In genomic region chr9:29750371-29751014, GRCm38 (mm10) we compare ENCODE assay signal across 7 mouse cellular contexts.
DNase-seq lines count a peak whose midpoint lies in the region; ATAC-seq and TF ChIP-seq lines count a peak whose summit lies in the region.

No protein-coding gene starts in this region.

- TF ChIP-seq POLR2A in cerebellum, adult 2 months (IDR thresholded peaks at IDR 0.05; ENCODE audit: borderline replicate concordance, insufficient read depth, low read length), result no peak

- no peaks in the 10 kb centered on the region for H3K27me3 ChIP-seq in cerebellum, adult 2 months (ENCODE audit: control insufficient read depth, insufficient read depth, low read length)
- H3K27me3 ChIP-seq in intestine, embryonic 15.5 days (replicated peaks), result no peaks in the 10 kb centered on the region
- peaks cover 4% of the 10 kb centered on the region; the same call in 1 of the 2 replicates for H3K27me3 ChIP-seq in limb, embryonic 12.5 days
- no peaks in the 10 kb centered on the region for H3K27me3 ChIP-seq in midbrain, embryonic 15.5 days (replicated peaks)

- no peak overlapping the region for H3K27ac ChIP-seq in cerebellum, adult 2 months (ENCODE audit: insufficient read depth, low read length)
- 0 out of 2 replicates have a peak overlapping the region, but pooled peaks have one; percentile 72 for H3K27ac ChIP-seq in intestine, embryonic 15.5 days
- no peak overlapping the region for H3K27ac ChIP-seq in limb, embryonic 12.5 days
- H3K27ac ChIP-seq in midbrain, embryonic 15.5 days, result no peak overlapping the region

- H3K9me3 ChIP-seq in intestine, embryonic 15.5 days, result no peaks in the 10 kb centered on the region
- no peaks in the 10 kb centered on the region for H3K9me3 ChIP-seq in limb, embryonic 12.5 days
- no peaks in the 10 kb centered on the region for H3K9me3 ChIP-seq in midbrain, embryonic 15.5 days

- H3K4me2 ChIP-seq in intestine, embryonic 15.5 days (replicated peaks), result peak overlapping the region; percentile 62
- peak overlapping the region; percentile 51 for H3K4me2 ChIP-seq in limb, embryonic 12.5 days
- H3K4me2 ChIP-seq in midbrain, embryonic 15.5 days, result peak overlapping the region; percentile 39

- 5% methylated on average over 15 of the region's 15 CpGs for WGBS in cerebellum, adult 2 months
- 19% methylated on average over 15 of the region's 15 CpGs for WGBS in intestine, embryonic 15.5 days
- WGBS in limb, embryonic 12.5 days, result 16% methylated on average over 15 of the region's 15 CpGs
- WGBS in midbrain, embryonic 15.5 days, result 17% methylated on average over 15 of the region's 15 CpGs

- no peak for TF ChIP-seq CTCF in cerebellum, adult 2 months (IDR thresholded peaks at IDR 0.05; ENCODE audit: borderline replicate concordance, insufficient read depth, low read depth, low read length)

- ATAC-seq in intestine, embryonic 15.5 days, result peak; percentile 67
- no peak for ATAC-seq in limb, embryonic 12.5 days (ENCODE audit: insufficient number of reproducible peaks, insufficient read depth, low FRiP score, low TSS enrichment, low read depth)
- ATAC-seq in midbrain, embryonic 15.5 days (replicated peaks), result no peak
- ATAC-seq in erythroblast, adult 5-6 weeks (replicated peaks; ENCODE audit: low FRiP score, poor library complexity, severe bottlenecking), result no peak

- H3K4me1 ChIP-seq in cerebellum, adult 2 months (ENCODE audit: control insufficient read depth, insufficient read depth, low read length), result no peaks in the 10 kb centered on the region; the same call in 1 of the 2 replicates
- H3K4me1 ChIP-seq in intestine, embryonic 15.5 days (replicated peaks), result peaks cover 4% of the 10 kb centered on the region
- peaks cover 8% of the 10 kb centered on the region; the same call in 1 of the 2 replicates for H3K4me1 ChIP-seq in limb, embryonic 12.5 days (replicated peaks)
- peaks cover 20% of the 10 kb centered on the region for H3K4me1 ChIP-seq in midbrain, embryonic 15.5 days

- no peaks in the 10 kb centered on the region for H3K36me3 ChIP-seq in intestine, embryonic 15.5 days
- H3K36me3 ChIP-seq in limb, embryonic 12.5 days, result no peaks in the 10 kb centered on the region
- no peaks in the 10 kb centered on the region for H3K36me3 ChIP-seq in midbrain, embryonic 15.5 days (replicated peaks)

- peak; percentile 87 for DNase-seq in brain, adult 2 months (ENCODE audit: low read depth, low spot score)
- peak; percentile 51 to 54 for DNase-seq in cerebellum, adult 2 months
- peak; percentile 71 to 80 for DNase-seq in frontal cortex, postnatal 36 days (ENCODE audit: low spot score in 2 of 2)

- no peak overlapping the region for H3K9ac ChIP-seq in intestine, embryonic 15.5 days
- no peak overlapping the region; the same call in 1 of the 2 replicates for H3K9ac ChIP-seq in limb, embryonic 12.5 days (replicated peaks)
- H3K9ac ChIP-seq in midbrain, embryonic 15.5 days, result peak overlapping the region; percentile 6; the same call in 1 of the 2 replicates

- H3K4me3 ChIP-seq in cerebellum, adult 2 months (replicated peaks; ENCODE audit: insufficient read depth, low read depth, low read length), result peak overlapping the region; percentile 52
- H3K4me3 ChIP-seq in intestine, embryonic 15.5 days (replicated peaks), result peak overlapping the region; percentile 22
- H3K4me3 ChIP-seq in limb, embryonic 12.5 days (replicated peaks), result peak overlapping the region; percentile 20
- H3K4me3 ChIP-seq in midbrain, embryonic 15.5 days, result peak overlapping the region; percentile 2; the same call in 1 of the 2 replicates

Comparison
In these comparisons a context has a peak if more than half of its experiments do, and no peak if none do; other contexts are left out.
1. H3K4me3 ChIP-seq: peak in every context shown above with its lines; median percentile 52 in cerebellum, adult 2 months; 22 in intestine, embryonic 15.5 days; 20 in limb, embryonic 12.5 days; 2 in midbrain, embryonic 15.5 days.